Mouse (Mus musculus) thymus, postnatal 25 days (tissue): Measurements from ENCODE around the gene Morn1.
"Not testable (repeated sequence)": the region's sequence is repeated elsewhere in the genome, so short reads cannot be mapped to it uniquely, and the experiment has no call there.

Experiments used
- DNase-seq: peaks from one replicate; pipeline ENCODE4 v3.0.0; 2022

The Morn1 gene

DNA sequence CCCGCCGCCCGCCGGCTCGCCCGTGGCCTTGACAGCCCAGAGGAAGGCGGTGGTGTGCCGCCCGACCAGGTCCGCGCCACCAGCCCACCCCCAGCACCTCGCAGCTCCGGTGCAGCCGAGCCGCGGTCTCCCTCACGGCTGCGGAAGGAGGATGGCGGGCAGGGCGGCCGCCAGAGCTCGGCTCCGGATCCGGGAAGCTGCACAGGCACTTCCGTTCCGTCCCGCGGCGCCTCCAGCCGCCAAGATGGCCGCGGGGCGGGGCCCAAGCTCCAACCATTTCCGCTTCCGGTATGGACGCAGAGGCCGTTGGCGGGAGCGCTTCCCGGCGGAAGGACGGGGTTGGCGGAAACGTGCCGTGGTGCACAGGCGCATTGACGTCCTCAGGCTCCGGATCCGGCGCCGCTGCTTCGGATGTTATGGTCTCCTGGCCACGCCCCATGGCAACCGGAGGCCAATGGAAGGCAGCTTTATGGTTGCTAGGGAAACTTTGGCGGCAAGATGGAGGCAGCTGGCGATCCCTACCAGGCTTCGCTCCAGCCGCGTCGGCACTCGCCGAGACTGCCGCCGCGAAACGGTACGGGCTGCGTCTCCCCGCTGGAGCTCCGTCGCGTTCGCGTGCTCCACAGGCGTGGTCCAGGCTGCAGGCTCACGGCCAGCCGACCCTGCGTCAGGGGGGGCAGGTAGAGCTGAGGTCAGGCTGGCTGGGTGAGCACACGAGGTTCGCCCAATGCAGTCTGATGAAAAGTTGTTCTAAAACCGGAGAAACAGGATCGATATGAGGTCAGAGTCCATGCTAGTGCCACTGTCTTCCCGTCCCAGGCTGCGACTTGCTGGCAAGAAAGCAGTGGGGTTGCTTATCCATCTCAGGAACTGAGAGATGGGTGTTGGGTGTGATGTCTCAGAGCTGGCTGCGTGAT is at the start of gene Morn1, which contains the start of gene Rer1:
Gene Morn1 (plus strand): TSS at position 470 of the 917 bp plus-strand sequence.
Gene Rer1 (minus strand): TSS at position 275 of the 917 bp plus-strand sequence.
- DNase-seq, result peak; percentile 99

DNA sequence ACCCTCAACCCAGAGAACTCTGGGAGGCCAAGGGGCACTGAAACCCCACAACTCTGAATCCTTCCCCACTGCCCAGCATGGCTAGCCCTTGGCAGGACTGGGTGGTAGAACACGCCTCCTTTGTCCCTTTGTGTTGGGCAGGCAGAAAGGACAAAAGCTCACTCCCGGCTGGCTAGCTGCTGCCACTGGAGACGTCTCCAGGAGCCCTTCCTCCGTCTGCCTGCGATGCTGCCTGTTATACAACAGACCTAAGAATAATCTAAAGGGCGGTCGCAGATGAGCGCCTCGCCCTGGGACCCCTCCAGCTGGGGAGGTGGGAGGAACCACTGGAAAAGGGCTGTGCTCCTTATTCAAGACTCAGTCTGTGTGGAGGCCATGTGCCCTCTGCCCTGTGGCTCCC is 46.2 kb upstream of the Morn1 start:
- DNase-seq, result no peak

DNA sequence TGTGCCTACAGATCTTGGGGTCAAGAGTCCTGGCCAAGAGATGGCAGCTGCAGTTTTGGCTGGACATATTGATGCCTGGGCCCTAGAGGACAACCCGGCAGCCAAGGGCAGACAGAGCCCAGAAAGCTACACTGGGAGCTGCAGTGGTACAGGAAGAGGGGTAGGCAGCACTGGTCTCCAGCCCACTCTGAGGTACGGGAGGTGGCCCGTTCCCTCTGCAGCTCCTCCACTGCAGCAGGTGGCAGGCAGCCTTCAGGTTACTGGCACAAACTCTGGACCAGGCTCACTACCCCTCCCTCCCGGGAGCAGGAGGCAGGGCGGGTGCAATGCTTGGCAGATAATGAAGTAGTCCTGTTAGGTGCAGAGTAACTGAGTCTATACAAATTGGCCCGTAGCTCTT is 45.7 kb upstream of the Morn1 start:
- no peak for DNase-seq

DNA sequence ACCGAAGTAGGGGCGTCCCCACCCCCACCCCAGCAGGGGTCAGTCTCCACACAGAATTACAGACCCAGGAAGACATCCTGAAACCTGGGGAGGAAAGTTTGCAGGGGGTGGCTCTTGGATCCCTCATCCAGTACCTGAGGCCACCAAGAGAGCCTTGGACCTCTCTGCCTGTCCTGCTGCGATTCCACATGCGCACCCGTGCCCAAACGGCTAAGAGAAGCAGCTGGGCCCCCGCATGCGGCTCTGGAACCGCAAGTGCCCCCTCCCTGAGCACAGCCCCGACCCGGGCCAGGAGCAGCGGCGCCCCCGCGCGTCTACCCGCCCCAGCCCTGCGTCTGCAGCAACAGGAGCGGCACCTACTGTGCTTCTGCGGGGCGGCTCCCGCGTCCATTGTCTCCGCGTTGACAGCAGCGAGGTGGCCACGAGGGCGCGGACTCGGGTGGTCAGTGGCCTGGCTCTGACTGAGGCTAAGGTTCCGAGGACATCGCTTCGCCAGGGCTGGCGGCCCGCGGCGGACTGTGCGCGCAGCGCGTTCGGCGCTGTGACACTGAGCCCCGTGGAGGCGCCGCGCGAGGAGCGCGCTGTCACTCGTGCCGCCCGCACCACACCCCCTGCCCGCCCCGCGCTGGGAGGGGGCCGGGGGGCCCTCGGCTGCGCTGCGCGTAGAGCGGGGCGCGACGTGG is 43.6 kb upstream of the Morn1 start:
- DNase-seq, result no peak

DNA sequence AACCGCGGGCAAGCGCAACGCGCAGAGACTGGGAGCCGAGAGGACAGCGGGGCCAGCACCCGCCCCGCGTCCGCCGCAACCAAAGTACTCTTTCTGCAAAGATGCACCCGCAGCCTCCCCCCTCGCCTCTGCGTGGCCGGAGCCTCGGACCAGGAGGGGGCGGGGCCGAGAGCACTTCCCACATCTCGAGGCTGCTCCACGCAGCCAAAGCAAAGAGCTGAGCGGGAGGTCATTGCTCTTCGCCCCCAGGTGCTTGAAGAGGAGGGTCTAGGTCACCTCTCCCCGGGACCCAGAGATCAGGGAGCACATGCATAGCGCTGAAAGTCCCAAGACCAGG is 43.1 kb upstream of the Morn1 start:
- DNase-seq, result no peak

DNA sequence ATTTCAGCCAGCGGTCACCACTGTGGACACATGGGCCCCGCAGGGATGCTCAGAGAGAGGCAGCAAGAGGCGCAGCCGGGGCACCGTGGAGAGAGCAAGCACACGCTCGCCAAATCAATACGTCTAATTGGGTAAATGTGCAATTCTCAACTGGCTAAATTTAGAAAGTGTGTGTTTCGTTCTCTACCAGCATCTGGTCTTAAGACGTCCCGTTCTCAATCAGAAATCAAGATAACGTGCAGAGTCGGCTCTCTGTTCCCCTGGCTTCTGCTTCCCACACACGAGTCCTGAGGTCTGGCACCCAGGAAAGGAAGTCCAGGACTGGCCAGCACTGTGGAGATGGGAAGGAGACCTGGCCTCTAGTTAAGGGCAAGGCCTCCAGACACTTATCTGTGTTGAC is 39.7 kb upstream of the Morn1 start:
- no peak for DNase-seq

DNA sequence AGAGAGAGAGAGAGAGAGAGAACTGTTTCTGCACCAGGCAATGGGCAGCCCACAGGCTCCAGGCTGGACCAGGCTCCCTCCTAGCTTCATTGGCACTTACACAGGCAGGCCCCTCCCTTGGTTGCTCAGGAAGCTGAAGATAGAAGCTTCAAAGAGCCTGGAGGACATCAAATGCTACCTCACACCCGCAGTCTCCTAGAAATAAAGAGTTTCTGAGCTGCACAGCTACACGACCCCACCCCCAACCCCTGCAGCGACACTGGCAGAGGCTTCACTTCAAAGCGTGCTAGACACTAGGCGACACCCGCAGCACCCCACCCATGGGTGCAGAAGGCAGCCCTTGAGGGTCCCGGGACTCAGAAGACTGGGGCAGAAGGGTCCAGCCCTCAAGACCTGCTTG is 36.3 kb upstream of the Morn1 start:
- peak; percentile 73 for DNase-seq

DNA sequence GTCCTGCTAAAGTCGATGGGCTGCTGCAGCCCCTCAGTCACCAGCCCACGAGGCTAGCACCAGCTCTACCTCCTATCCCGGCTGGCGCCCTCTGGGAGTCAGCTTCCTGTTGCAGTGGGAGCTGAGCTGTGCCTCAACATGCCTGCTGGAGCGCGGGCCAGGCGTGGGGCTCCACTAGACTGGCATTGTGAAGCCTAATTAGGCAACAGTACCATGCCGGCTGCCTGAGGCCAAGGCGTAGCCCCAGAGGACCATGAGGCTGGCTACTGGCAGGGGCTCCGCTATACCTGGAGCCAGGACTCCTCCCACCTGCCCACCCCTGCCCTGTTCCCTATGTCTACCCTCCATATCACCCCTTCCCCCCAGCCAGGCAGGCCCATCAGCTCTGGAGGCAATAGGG is 29.7 kb upstream of the Morn1 start, which contains the start of gene Plch2:
Gene Plch2 (minus strand): TSS at position 61 of the 400 bp plus-strand sequence.
- DNase-seq, result no peak

DNA sequence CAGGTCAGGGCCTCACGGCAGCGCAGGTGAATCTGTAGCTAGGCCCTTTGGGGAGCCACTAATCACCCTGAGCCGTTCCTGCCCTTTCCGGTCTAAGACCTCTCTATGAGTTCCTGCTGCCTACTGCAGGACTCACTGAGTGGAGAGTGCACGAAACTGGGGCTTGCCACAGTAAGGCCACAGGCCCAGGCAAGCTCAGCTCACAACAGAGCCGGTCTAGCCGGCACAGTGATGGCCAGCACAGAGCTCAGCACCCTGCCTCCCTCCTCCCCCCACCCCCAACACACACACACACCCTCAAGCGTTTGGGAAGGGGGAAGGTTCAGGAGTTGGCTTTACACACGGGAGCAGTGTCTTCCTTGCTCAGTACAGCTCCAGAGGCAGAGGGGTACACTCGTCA is 28.1 kb upstream of the Morn1 start:
- DNase-seq, result no peak

DNA sequence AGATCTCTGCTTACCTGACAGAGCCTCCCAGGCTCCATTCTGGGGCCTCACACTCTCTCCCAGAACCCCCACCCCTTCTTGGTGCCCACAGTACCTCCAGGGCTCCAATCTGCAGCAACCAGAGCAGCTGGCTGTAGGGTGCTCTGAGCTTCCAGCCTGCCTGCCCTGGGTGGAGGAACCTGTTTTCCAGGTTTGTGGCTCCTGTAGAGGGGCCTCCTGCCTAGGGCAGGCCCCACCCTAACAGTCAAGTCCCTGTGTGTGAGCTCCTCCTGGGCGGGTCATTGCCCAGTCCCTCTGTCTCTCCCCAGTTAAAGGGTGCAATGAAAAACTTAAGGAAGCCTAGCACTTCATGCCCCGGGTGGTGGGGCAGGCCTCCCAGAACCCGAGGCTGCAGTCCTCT is 22.5 kb upstream of the Morn1 start:
- no peak for DNase-seq

DNA sequence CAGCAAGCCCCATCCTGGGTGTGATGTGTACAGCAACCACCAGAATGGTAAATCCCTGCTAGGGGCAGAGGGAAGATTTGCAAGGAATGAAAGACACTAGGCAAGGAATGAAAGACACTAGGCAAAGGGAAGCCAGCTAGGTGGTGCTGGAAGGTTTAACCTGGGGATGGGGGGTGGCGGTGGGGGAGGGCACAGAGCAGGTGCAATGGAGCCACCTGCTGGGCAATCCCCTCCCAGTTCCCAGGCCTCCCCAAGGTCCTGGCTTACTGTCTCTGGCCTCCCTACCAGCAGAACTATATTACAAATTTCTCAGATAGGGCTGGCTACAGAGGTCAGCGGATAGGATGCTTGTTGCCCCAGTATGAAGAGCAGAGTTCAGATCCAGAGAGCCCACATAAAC is 21.9 kb upstream of the Morn1 start:
- DNase-seq, result no peak

DNA sequence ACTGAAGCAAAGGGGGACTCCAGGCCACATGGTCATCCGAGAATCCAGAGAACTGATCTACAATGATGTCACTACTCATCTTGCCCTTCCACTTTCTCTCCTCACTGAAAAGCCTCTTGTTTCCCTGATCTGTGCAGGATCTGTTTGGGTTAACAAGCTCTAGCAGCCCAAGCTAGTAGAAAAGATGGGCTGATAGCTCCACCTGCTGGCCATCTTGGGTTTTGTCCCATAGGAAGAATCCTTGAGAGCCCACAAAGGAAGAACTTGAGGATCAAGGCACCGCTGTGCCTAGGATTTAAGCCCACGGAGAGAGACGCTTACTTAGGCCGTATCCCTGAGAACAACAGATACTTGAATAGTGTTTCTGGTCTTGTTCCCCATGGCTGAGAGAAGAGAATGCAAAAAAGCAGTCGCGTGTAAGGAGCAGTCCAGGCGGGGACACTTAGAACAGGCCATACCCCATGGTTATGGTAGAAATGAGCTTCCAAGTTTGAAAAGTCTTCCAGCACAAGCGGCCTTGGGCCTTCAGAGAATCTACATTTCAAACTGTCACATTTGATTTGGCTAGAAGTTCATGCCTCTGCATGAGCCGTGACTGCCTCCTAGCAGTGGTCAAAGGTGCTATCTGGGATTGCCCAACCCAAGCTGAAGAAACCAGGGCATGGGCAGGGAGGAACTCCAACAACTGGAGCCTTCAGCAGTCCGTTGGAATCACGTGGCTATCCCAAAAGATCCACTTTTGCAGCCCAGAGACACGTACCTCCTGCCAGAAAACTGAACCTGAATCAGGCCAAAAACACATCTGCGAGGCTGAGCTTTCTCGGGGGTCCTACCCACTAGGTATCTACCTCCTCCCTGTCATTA is 20.2 kb upstream of the Morn1 start:
- DNase-seq, result peak; percentile 83

DNA sequence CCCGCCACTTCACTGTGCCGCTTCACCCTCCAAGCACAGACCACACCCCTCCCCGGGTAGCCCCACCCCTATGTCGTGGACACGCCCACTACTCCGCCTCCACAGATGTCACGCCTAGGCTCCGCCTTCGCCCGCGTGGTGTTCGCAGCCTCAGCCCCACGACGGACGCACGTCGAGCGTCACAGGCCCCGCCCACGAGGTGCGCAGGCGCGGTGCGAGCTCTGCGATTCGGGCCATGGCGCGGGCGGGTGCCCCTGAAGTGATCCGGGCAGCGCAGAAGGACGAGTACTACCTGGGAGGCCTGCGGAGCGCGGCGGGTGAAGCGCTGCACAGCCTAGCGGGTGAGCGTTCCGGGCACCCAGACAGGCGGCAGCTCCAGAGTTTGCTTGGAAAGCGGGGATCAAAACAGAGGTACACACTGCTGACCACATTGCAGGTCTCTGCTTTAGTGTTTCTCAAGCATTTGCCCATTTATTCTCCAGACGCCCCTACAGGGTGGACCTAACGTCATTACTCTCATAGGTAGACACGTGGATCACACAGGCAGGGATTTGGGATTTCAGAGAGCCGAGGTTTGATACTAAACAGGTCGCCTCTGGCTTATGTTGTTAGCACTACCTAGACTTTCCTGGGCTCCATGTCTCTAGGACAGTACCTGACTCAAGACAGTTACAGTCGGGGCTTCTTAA is 19.4 kb upstream of the Morn1 start, which contains the start of gene Pex10:
Gene Pex10 (plus strand): TSS at position 183 of the 689 bp plus-strand sequence.
- peak; percentile 99 for DNase-seq

DNA sequence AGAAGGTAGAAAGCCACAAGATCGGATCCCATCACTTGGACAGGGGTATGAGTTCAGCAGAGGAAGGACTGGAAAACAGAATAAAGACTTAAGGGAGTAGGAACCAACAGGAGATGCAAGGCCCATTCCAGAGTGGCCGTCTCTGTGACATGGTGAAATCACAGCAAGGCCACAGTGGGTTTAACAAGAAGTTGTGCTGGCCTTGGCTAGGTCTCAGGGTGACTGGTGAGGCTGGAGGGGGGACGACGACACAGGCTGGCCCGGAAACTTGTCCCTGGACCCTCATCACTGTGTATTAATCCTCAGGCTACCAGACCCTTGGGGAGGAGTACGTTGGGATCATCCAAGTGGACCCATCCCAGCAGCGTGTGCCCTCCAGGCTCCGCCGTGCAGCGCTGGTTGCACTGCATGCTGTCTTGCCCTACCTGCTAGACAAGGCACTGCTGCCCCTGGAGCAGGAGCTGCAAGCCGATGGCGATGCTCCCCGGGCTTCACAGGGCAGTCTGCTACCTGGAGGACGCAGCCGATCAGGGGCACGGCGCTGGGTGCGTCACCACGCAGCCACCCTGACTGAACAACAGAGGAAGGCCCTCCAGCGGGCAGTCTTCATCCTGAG is 17.9 kb upstream of the Morn1 start:
- no peak for DNase-seq

DNA sequence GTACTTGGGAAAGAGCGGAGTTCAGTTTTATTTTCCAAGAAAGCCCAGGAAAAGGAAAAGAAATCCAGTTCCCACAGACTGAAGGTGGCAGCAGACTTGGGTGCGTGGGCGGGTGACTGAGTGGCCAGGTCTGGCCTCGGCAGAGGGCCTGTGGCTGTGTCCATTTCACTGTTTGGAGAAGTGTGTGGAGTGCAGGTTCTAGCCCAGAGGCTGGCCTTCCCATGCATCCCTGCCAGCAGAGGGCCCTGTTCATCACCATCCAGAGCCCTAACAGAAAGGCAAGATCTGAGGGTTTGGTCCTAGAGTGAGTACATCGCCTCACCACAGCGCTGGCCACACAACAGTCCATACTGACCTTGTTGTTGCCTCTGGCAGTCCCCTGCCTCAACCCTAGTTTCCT is 17.2 kb upstream of the Morn1 start:
- DNase-seq, result no peak

DNA sequence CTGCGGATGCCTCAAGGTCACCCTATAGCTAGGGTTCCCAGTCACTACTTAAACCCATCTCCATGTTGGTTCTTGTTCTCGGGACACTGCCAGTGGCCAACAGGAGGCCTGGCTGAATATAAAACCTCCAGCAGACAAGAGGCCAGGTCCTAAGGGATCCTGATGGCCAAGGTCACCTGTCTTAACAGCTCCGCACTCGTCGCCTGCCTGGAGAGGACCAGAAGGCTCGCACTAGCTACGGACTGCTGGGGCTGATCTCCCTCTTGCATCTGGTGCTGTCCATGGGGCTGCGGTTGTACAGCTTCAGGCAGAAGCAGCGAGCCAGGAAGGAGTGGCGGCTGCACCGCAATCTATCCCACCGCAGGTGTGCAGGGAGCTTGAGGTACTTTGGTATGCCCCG is 16.2 kb upstream of the Morn1 start:
- no peak for DNase-seq

DNA sequence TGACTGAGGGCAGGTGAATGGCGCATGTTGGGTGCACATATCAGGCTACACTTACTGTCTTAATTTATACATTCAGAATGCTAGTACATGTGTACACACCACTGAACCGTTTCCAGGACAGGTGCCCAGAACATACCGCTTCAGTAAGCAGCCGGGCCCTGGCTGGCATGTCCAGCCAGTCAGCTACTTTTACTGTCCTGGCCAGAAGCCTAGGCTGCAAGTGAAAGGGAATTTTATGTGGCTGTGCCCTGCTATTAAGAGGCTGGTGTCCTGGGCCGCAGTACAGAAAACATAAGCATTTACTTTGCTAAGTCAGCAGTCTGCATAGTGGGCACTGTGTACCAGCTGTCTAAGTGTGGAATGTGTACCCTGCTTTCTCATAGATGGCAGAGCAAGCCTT is 15.5 kb upstream of the Morn1 start:
- DNase-seq, result no peak

DNA sequence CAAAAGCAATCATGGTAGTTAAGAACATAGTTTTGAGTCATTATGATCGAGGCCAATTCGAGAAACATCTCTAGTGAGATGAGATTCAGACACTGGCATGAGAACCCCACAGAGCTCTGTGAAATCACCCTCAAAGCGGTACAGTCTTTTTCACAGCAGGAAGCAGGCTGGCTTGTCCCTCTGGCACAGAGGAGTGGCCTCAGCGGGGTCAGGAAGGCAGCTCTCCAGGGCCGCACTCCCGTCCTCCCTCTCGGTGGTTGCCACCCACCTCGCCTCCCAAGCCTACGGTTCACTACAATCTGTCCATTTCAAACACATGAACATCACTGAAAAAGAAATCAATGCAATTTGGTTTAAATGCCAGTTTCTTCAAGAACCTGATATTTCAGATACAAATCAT is 12.0 kb upstream of the Morn1 start:
- no peak for DNase-seq

DNA sequence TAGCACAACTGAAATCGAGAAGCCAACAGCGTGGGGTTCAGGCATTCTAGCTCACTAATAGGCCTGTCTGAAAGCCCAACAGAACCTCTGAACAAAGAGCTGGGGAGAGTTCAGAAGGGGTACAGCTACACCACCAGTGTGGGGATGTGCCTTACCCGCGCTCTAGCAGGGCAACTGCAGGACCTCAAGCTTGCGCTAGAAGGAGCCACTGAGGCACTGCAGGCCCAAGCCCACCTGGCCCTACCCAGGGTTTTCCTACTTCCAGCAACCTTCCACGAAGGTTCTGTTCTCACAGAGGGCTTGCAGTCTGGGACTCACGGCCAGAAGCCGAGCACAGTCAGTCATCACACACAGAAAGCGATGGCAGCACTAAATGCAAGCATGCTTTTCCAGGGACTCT is 11.2 kb upstream of the Morn1 start:
- no peak for DNase-seq

DNA sequence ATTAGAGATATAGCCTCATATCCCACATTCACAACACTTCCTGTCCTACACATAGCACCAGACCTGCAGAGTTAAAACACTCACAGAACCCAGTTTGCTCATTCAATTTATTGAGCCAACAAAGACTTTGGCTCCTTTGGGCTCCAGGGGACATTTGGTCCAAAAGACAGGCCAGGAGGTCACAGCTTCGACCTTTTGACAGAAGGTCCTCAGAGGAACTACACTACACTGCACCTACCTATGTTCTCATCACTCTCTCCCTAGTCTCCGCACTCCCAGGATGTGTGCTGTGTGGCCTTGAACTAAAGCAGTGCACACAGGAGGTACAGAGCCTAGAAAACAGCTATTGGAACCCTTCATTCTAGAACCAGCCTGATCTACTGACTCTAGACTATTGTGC is 10.6 kb upstream of the Morn1 start:
- no peak for DNase-seq

DNA sequence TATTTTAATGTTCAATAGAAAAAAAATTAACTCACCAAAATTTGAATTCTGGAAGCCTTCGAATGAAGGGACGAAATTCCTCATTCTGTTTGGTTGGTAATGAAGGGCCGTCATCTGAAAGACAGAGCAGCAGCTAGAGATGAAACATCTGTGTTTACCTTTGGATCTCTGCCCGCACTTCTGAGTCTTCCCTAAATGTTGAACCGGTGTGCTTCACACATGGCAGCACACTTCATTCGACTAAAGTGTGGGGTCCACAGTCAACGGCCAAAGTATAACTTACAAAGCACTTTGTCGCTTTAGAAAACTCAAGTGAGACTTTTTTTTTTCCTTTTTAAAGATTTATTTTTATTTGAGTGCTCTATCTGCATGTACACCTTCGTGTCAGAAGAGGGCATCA is 9.7 kb upstream of the Morn1 start:
- no peak for DNase-seq

DNA sequence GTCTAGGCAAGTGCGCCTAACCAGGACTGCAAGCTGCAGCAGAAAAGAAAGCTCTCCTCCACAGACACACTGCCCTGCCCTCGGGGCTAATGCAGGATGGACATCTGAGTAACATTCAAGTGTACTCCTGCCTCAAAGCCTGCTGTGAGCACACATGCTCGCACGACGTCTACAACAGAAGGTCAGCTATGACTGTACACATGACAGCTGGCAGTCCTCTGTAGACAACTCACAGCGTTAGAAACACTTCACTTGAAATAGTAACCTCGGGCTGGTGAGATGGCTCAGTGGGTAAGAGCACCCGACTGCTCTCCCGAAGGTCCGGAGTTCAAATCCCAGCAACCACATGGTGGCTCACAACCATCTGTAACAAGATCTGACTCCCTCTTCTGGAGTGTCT is 7.6 kb upstream of the Morn1 start:
- DNase-seq, result not testable (repeated sequence)
